Mouse (Mus musculus) left cerebral cortex, adult 18-20 months (tissue): ENCODE measurements around the gene Mpp4. TPM values are rescaled to one million over a fixed set of nuclear protein-coding genes. Genes with fewer than 3 reads are reported as not detected.

Experiments
- total RNA-seq, 2 experiments: library from RNA; stranded (reverse); gene quantifications; 2 replicates each; pipeline ENCODE4 v1.2.3; 2021

Gene Mpp4
- total RNA-seq, 2 experiments from 2014 or later = 0.98 to 1.3 TPM

Other genes starting within 250 kb of the Mpp4 start
- 100 to 1,000 TPM; 123 TPM for gene Trak2, start 190.0 kb downstream of the Mpp4 start, total RNA-seq
- gene Stradb, start 189.9 kb downstream of the Mpp4 start, total RNA-seq = 10 to 100 TPM; 53.8 to 54.6 TPM
- not detected for gene C2cd6, start 68.5 kb downstream of the Mpp4 start, total RNA-seq
- gene Tmem237, start 43.0 kb downstream of the Mpp4 start, total RNA-seq = 10 to 100 TPM; 29.4 to 30.9 TPM
- 10 to 100 TPM; 35.5 to 36.1 TPM for gene Als2, start 73.8 kb upstream of the Mpp4 start, total RNA-seq
- gene Cdk15, start 93.5 kb upstream of the Mpp4 start, total RNA-seq = under 1 TPM; 0.42 to 0.44 TPM